Mouse (Mus musculus): Measurements from ENCODE around the gene Masp2.
A peak's percentile ranks its signal among the peaks of the same experiment; 100 is the strongest.

The Masp2 gene

GRCm38 (mm10) chr4:148635309-148635708 lies 33.0 kb downstream of the Masp2 start:
- DNase-seq (ENCODE audit: low spot score in 2 of 2) = no peak

- DNase-seq (ENCODE audit: low spot score in 2 of 2) = no peak
Measured at GRCm38 (mm10) chr4:148638302-148638701, 35.9 kb downstream of the Masp2 start.

DNA sequence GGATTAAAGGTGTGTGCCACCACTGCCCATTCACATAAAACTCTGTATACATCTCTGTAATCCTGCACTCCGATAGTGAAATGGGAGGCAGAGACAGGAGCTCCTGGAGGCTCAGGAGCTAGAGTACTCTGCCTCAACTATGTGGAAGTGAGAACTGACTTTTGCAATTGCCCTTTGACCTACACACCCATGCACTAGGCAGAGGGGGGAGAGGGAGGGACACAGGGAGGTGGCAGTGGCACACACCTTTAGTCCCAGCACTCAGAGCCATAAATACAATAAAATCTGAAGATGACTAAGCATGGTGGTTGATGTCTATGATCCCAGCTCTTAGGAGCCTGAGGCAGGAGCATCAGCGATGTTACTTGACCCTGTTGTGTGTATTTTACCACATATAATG lies 37.1 kb downstream of the Masp2 start:
- no peak for DNase-seq (ENCODE audit: low spot score in 2 of 2)

DNA sequence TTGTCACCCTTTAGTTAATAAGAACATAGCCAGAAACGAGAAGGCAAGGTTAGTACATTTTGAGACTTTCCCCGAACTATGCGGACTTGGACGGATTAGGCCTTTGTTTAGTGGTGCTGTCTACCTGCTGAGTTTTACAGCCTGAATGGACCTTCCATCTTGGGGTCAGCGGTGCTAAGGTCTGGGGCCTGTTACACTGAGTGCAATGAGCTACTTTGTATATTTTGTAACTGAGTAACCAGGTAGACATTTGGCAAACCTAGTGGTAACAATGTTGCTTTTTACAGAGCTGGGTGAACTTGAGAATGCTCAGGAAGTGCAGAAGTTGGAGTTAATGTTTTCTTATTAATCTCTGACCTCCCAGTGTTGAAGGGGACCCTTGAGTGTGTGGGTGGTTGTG lies 38.8 kb downstream of the Masp2 start:
- DNase-seq (ENCODE audit: low spot score in 2 of 2) = no peak

DNA sequence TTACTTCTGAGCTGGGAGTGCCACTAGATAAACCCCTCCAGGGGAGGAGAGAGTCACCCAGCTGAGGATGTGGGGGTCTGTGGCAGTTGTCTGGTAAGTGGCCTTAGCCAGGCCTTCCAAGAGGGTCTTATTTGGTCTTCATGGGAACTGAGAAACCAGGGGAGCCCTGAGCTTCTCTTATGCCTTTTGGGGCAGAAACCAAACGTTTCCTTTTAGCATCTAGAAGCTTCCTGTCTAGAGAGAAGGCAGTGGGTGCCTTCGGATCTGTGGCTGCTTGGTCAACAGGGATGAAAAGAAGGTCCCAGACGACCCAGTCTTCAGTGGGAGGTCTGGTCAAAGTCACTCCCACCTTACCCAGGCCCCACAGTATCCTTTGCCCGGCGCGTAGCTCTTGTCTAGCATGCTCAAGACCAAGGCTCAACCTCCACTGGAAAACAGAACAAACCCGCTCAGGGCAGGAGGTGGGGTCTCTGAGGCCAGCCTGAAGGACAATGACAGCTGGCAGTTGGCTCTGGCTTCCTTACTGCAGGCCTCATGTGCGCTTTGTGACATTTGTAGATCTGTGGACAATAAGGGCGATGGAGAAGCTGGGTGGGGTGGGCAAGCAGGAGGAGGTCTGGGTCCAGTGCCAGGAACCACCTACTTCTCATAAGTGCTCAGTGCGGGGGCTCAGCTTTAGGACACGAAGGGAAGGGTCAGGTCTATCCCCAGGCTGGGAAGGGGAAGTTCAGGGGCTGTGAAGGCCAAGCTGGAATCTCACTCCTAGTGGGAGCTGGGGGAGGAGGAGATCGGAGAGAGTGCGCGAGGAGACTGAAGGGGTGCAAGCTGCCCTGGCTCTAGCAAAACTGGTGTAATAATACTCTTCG lies 41.2 kb downstream of the Masp2 start, which contains the start of gene Gm572:
TSS of gene Gm572 (plus strand) at position 27 of the 866 bp plus-strand sequence.
- no peak for DNase-seq (ENCODE audit: low spot score in 2 of 2)

DNA sequence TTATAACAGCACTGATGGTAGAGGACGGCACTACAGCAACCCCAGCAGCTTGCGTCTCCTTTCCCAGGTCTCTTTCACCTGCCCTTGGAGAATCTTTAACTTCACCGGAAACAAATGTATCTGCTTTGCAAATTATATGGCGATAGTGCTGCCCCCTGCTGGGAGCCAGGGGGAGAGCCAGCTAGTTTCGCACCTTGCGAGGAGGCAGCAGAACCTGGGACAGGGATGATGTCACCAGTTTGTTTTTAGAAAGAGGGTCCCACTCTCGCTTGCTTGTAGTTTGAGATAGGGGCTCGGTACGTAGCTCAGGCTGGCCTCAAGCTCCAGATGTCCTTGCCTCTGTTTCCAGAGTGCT lies 41.8 kb downstream of the Masp2 start:
- DNase-seq (ENCODE audit: low spot score in 2 of 2) = peak; percentile 60 to 64

DNA sequence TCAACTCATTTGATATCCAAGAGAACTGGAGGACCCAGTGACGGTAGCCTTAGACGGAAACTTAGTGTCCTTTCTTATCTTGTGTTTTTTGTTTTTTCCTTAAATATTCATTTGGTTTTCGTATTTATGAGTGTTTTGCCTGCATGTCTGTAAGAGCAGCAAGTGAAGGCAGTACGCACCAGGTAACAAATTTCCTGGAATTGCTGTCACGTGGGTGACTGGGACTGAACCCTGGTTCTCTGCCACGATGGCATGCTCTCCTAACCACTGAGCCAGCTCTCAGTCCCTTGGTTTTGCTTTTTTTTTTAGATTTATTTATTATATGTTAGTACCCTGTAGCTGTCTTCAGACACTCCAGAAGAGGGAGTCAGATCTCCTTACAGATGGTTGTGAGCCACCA lies 42.6 kb downstream of the Masp2 start:
- DNase-seq (ENCODE audit: low spot score in 2 of 2) = no peak

DNA sequence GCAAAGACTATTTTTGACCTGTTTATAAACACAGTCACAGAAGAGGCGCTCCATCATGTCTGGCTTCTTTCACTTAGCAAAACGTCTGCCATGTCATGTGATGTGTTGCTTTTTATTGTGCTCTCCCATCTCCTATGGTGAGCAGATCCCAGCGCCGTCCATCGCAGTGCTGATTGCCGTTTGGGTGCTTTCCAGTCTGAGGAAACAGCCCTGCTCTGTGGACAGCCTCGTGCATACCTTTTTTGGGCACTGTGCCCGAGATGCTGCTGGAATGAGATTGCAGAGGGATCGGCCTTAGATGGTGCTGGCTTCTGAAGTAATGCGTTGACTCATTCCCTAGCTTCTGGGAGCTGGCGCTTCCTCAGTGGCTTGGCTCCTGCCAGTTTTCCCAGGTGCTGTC lies 44.3 kb downstream of the Masp2 start:
- peak; percentile 31 to 37 for DNase-seq (ENCODE audit: low spot score in 2 of 2)

- DNase-seq (ENCODE audit: low spot score in 2 of 2) = no peak
Measured at GRCm38 (mm10) chr4:148649309-148649708, 47.0 kb downstream of the Masp2 start.

GRCm38 (mm10) chr4:148651045-148651444 lies 48.7 kb downstream of the Masp2 start:
- no peak for DNase-seq (ENCODE audit: low spot score in 2 of 2)

GRCm38 (mm10) chr4:148654701-148655398 lies 52.5 kb downstream of the Masp2 start:
- DNase-seq (ENCODE audit: low spot score in 2 of 2) = no peak

GRCm38 (mm10) chr4:148656691-148657258 lies 54.4 kb downstream of the Masp2 start:
- DNase-seq (ENCODE audit: low spot score in 2 of 2) = no peak

DNA sequence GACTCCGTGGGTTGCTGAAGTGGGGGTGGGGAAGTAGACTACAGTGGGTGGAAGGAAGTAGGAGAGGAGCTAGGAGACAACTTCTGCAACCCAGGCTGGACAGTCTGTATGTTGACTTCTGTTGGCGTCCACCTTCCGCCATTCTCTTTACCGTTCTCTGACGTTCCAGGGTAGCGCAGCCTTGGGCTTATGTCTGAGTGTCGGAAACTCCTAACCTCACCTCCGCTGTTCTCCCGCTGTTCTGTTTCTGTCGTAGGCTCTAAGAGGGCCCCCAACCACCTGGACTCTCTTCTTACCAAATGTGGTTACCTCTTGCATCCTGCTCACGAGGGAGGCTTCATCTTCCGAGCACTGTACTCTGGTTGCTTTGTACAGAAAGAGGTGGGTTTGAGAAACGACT lies 55.4 kb downstream of the Masp2 start:
- DNase-seq (ENCODE audit: low spot score in 2 of 2) = no peak

- DNase-seq (ENCODE audit: low spot score in 2 of 2) = no peak
Measured at GRCm38 (mm10) chr4:148660174-148660573, 57.8 kb downstream of the Masp2 start.

DNA sequence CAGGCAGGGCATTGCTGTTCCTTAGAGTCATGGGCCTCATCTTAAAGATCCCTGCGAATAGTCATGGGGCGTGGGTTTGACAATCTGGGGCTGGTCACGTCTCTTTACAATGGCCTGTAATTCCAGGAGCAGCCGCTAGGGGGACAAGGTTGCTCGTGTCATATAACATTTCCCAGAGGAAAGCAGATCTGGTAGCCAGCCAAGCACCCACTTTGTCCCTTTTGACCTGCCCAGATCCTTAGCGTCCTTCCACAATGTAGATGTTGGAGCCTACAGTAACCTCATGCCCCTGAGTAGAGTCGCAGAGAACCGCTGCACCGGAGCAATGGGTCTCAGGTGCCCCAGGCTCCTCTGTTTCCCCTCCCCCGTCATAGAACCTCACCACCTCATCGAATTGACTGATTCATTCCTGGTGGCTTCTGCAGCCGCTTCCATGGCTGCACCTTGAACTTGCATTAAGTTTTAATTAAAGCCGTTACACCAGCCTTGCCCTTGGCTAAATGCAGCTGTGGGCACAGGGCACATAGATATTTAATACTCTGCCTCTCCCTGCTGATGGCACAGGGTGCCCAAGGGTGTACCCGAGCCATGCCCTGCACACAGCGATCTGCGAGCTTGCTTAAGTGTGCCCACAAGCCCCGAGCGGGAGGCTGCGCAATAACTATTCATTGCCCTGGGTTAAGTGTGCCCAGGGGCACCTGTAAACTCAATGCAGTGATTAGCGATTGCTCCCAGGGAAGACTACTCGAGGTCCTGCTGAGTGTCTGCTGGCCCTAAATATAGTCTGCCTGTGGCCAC lies 60.0 kb downstream of the Masp2 start:
- peak; percentile 57 to 60 for DNase-seq (ENCODE audit: low spot score in 2 of 2)

GRCm38 (mm10) chr4:148663326-148663725 lies 61.0 kb downstream of the Masp2 start:
- no peak for DNase-seq (ENCODE audit: low spot score in 2 of 2)

DNA sequence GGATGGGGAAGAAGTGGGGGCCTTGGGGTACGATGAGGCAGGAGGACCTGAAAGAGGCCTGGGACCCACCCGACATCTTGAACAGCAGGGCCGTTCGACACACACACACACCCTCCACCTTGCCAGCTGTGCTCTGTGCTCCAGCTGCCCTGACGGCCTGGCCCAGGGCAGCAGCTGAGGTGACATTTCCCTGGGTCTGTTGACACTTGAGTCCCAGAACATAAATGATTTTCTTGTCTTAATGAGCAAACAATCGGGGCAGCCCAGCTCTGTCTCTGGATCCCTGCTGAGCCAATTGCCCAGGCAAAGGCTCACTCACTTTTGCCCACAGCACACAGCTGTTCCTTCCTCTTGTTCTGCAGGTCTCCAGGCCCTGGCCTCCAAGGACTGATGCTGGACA lies 61.7 kb downstream of the Masp2 start:
- no peak for DNase-seq (ENCODE audit: low spot score in 2 of 2)

Measured in frontal cortex, postnatal 36 days (tissue).